Mouse (Mus musculus) urinary bladder, postnatal 4 days (tissue): ENCODE measurements around the gene Calcr.
"Not testable (repeated sequence)": the region's sequence is repeated elsewhere in the genome, so short reads cannot be mapped to it uniquely, and the experiment has no call there.

ENCODE experiments used
- DNase-seq, 2 experiments: peaks; one replicate each; pipeline ENCODE4 v3.0.0; 2021 to 2022; ENCODE audit warnings: low spot score in 2 of 2

Gene Calcr

GRCm38 (mm10) chr6:3764230-3764764 lies at the start of gene Calcr:
Gene Calcr, minus strand, starts transcription at chr6:3764714.
- no peak for DNase-seq

DNA sequence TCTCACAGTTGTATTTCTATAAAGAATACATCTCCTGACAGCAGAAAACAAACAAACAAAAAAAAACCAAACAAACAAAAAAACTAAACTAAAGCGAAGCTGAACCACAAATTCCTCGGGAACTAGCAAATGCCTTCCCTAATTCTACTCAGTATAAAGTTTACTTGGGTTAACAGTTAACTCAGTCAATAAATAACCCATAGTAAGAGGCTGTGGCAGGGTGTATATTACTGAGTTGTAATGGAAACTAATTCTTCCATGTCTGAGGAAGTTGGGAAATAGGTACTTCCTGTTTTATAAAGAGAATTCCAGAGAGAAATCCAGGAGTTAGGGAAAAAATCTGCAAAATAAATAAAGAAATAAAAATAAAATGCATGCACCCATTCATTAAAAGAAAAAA lies 3.0 kb upstream of the Calcr start:
- no peak for DNase-seq

GRCm38 (mm10) chr6:3763171-3763967 lies 1.1 kb downstream of the Calcr start:
- DNase-seq: no peak

- no peak for DNase-seq
These were observed 12.9 kb downstream of the Calcr start for GRCm38 (mm10) chr6:3751576-3751975.

- DNase-seq: no peak
These were observed 14.9 kb downstream of the Calcr start for GRCm38 (mm10) chr6:3749624-3750023.

- DNase-seq: no peak
These were observed 19.0 kb downstream of the Calcr start for GRCm38 (mm10) chr6:3745546-3745945.

- no peak for DNase-seq
These were observed 22.4 kb downstream of the Calcr start for GRCm38 (mm10) chr6:3741996-3742713.

- no peak for DNase-seq
These were observed 23.2 kb downstream of the Calcr start for GRCm38 (mm10) chr6:3741296-3741695.

DNA sequence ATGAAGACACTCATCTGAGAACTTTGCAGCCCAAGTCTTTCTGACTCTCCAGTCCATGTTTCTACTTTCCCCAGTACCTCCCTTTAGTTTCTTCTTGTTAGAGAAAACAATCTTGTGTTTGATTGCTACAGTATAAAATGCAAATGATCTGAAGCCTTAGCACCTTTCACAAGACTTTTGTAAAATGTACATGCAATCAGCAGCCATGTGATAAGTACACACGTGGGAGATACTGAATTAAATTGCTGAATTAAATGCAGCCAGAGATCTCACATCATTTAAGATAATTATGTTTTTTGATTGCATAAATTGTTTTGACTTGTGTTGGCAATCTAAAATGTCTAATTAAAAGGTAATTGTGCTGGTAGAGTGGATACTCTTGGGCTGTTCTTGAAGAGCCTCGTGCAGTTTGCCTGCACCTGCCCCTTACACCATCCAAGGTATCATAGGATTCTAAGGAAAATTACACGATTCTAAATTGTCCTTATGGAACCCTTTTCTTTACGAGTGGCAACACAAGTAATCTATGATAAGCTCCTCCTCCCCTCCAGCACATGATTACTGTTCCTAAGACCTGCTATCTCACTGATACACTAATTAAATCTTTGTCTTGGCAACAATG lies 34.2 kb downstream of the Calcr start:
- no peak for DNase-seq

GRCm38 (mm10) chr6:3688087-3688642 lies 76.3 kb downstream of the Calcr start:
- no peak for DNase-seq

DNA sequence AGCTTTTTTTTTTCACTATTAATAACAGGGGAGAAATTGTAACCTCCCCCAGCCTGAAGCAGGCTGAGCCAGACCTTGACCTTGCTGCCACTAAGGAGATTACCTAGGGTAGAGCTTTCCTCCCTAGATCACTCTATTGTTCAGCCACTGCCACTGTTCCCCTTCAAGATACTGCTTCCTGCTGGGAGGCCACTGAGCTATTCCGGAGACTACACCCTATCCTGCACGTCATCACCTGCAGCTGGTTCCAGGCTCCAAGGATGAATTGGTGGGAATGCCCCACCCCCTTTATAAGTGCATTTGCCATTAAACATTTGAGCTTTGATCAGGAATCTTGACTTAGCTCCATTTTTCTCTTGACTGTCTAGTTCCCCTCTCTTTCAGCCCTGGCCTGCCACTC lies 86.2 kb downstream of the Calcr start:
- not testable (repeated sequence) for DNase-seq

DNA sequence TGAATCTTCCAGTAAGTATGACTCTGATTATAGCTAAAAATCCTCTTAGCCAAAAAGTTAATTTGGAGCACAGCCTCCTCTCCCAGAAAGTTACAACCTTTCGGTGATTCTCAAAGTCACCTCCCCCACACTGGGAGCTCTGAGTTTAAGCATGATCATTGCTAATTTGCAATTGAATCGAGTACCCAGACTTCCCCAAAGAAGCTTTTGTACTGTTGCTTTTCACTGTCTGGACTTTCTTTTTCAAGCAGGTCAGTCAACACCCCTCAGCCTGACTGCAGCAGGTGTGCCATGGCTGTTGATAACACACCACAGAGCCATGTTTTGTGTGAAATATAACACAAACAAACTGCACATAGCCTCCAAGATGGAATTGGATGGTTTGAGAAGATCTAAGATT lies 86.7 kb downstream of the Calcr start:
- DNase-seq: no peak

DNA sequence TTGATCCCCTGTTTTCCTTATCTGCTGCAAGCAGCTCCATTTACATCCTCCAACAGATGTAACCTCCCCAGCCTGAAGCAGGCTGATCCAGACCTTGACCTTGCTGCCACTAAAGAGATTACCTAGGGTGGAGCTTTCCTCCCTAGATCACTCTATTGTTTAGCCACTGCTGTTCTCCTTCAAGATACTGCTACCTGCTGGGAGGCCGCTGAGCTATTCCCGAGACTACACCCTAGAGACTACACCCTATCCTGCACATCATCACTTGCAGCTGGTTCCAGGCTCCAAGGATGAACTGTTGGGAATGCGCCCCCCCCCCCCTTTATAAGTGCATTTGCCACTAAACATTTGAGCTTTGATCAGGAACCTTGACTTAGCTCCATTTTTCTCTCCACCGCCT lies 92.6 kb downstream of the Calcr start:
- not testable (repeated sequence) for DNase-seq

- DNase-seq: no peak
These were observed 100.3 kb downstream of the Calcr start for GRCm38 (mm10) chr6:3664147-3664716.

DNA sequence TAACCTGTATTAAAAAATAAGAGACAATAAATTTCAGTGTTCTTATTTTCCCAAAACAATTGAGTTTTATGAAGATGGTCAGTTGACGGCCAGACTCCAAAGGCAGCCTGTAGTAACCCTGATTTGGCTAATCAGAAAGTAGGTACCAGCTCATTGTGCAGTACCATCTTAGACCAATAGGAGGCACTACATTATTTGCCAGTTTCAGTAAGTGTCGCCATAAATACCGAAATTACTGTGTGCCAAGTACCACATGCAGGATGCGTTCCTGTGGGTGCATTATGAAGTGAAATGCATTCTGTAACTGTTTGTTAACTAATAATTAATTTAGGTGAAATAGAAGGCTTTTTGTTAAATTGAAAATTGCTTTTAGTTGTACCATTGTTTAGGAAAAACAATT lies 106.1 kb downstream of the Calcr start:
- no peak for DNase-seq
